Mouse (Mus musculus) macrophage (primary cell): Measurements from ENCODE around the gene Pop7. TPM values are rescaled to one million over a fixed set of nuclear protein-coding genes. Genes with fewer than 3 reads are reported as not detected.

Experiments
- H3K27ac ChIP-seq: fragments of 350-480 bp; formaldehyde crosslinking; 2 replicates; pipeline ENCODE4 v1.9.0; 2021
- H3K36me3 ChIP-seq: fragments of 350-480 bp; formaldehyde crosslinking; 2 replicates; pipeline ENCODE4 v1.9.0; 2021; ENCODE audit errors: inconsistent target
- H3K4me3 ChIP-seq: fragments of 350-480 bp; formaldehyde crosslinking; 2 replicates; pipeline ENCODE4 v1.9.0; 2021; ENCODE audit errors: inconsistent target
- H3K79me2 ChIP-seq: fragments of 350-480 bp; formaldehyde crosslinking; 2 replicates; pipeline ENCODE4 v1.9.0; 2021; ENCODE audit errors: inconsistent target
- WGBS: methylation state at CpG from one replicate; pipeline ENCODE4 v1.1.7; 2026; ENCODE audit warnings: inconsistent platforms; ENCODE audit not compliant: missing documents; 5-methylcytosine and 5-hydroxymethylcytosine counted together
- polyA plus RNA-seq: library from polyadenylated mRNA; stranded (reverse); fragments of 250-400 nt; gene quantifications from 3 replicates; pipeline ENCODE4 v1.2.4, GENCODE M21; 2018; ENCODE audit warnings: inconsistent platforms

Gene Pop7
- polyA plus RNA-seq, 1 experiment from 2014 or later, result 7.6 TPM

DNA sequence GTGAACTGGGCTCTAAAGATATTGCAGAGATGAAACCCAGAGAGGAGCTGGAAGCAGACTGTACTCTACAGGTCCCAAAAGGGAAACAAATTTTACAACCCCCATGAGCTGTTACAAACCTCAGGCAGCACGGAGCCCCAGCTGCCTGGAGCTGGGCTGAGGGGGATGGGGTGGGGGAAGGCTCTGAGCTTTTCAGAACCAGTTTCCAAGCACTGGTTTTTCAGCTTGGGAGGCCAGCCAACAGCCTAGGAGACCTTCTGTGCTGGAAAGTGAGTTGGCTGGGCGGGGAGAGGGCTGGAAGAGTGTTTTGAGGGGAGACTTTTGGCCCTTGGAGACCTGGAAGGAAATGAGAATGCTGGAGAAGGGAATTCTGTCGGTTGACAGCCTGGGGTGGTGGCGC is 10.8 kb downstream of the Pop7 start:
- WGBS, result 73% methylated on average over 4 of the region's 4 CpGs
- no peak overlapping the region for H3K27ac ChIP-seq
- H3K36me3 ChIP-seq, result no peaks in the 10 kb centered on the region
- H3K79me2 ChIP-seq, result no peaks in the 10 kb centered on the region
- no peak overlapping the region for H3K4me3 ChIP-seq

GRCm38 (mm10) chr5:137487616-137488015 is 14.7 kb downstream of the Pop7 start:
- 81% methylated on average over 4 of the region's 7 CpGs for WGBS
- Histone ChIP-seq H3K79me2 (no peaks in the 10 kb centered on the region), H3K27ac (no peak overlapping the region), H3K36me3 (no peaks in the 10 kb centered on the region), H3K4me3 (no peak overlapping the region)

DNA sequence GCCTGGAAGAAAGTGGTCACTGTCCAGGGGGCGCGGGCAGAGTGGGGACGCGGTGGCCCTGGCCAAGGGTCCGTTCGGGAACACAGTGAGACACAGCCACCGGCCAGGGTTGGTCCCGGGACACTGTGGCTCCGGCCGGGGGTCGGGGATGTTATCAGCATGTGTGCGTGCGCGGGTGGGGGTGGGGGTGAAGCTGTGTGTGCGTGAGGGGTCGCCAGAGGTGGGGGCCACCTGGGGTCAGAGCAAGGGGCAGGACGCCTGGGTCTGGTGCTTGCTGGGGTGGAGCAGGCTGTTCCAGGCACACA is 16.5 kb downstream of the Pop7 start:
- Histone ChIP-seq H3K27ac (no peak overlapping the region), H3K79me2 (no peaks in the 10 kb centered on the region), H3K4me3 (no peak overlapping the region), H3K36me3 (no peaks in the 10 kb centered on the region)
- WGBS, result 18% methylated on average over 17 of the region's 17 CpGs

DNA sequence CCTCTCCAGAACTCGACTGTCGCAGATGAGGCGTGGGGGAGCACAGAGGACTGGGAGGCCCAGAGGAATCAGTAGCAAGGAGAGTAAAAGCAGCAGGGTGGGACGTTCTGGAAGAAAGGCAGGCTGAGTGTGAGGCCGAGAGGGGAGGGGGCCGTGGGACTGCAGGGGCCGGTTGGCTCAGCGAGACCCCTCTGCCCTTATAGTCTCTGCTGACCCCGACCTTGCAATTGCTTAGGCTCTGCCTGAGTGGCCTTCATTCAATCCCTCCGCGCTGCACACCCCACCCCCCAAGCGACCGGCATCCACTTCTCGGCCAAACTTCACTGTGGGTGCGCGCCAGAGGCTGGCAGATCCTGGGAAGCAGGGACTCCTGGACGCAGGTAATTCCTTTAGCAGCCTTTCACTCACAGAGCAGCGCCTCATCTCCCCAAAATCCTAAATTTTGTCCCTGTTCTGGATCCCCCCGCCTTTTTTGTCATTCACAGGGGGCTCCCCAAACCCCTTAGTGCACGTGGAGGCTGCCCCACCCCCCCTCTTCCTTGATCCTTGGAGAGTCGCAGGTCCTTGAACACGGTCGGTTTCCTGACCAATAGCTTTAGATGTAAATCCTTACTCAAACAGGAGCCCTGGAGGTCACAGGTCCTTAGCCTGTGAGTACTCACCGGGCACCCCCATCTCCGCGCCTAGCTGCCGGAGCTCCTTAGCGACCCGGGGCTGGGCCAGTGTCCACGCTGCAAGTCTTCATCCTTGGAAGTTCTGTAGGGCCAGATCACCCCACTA is 17.1 kb downstream of the Pop7 start:
- Histone ChIP-seq H3K79me2 (no peaks in the 10 kb centered on the region), H3K4me3 (no peak overlapping the region), H3K27ac (no peak overlapping the region), H3K36me3 (no peaks in the 10 kb centered on the region)
- 40% methylated on average over 30 of the region's 30 CpGs for WGBS

GRCm38 (mm10) chr5:137481897-137482296 is 20.4 kb downstream of the Pop7 start:
- Histone ChIP-seq H3K4me3 (no peak overlapping the region), H3K79me2 (no peaks in the 10 kb centered on the region), H3K36me3 (no peaks in the 10 kb centered on the region), H3K27ac (no peak overlapping the region)
- WGBS, result 69% methylated on average over 8 of the region's 8 CpGs

DNA sequence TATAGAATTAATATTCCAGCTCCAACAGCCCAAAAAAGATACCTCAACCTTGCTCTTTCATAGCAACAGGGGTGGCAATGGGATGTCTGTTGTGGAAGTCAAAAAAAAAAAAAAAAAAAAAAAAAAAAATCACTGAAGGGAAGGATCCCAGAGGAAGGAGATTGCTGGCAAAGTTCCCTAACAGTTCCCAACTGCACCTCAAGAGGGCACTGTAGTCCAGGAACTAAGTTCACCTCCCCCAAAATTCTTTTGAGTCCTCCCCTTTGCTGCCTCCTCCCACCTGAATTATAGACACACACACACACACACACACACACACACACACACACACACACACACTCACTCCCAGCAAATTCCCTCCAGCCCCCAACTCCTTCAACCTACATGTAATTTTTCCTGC is 21.2 kb downstream of the Pop7 start:
- no peak overlapping the region for H3K27ac ChIP-seq

GRCm38 (mm10) chr5:137476964-137477363 is 25.4 kb downstream of the Pop7 start, which contains the start of gene Zan:
Gene Zan, minus strand, starts transcription at chr5:137477064.
- WGBS, result 95% methylated on average over 4 of the region's 5 CpGs
- no peak within 1 kb of the TSS for H3K27ac ChIP-seq
- no peaks in the 10 kb centered on the region for H3K79me2 ChIP-seq
- no peaks in the 10 kb centered on the region for H3K36me3 ChIP-seq
- no peak within 1 kb of the TSS for H3K4me3 ChIP-seq

More for the DNA sequence above, 21.2 kb downstream of the Pop7 start:
- no peaks in the 10 kb centered on the region for H3K36me3 ChIP-seq
- H3K4me3 ChIP-seq, result no peak overlapping the region
- H3K79me2 ChIP-seq, result no peaks in the 10 kb centered on the region

DNA sequence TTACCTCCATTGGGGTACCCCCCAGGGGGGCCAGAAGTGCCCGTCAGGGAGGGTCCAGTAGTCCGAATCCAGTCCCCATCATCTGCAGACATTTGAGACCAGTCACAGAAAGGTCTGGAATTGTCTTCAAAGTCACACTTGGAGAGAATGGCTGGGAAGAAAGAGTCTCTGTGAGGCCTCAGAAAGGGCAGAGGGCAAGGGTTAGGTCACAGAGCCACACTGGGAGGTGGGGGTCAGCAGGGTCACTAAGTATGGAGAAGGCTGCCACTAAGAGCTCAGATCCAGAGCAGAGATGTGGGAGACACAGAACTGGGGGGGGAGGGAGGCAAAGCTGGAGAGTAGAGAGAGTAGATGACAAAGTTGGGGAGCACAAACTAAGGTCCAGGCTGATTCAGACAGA is 28.0 kb downstream of the Pop7 start:
- Histone ChIP-seq H3K79me2 (no peaks in the 10 kb centered on the region), H3K27ac (no peak overlapping the region), H3K36me3 (no peaks in the 10 kb centered on the region), H3K4me3 (no peak overlapping the region)
- 92% methylated on average over 2 of the region's 2 CpGs for WGBS

- Histone ChIP-seq H3K27ac (no peak overlapping the region), H3K79me2 (no peaks in the 10 kb centered on the region), H3K4me3 (no peak overlapping the region), H3K36me3 (no peaks in the 10 kb centered on the region)
- WGBS, result 43% methylated on average over 5 of the region's 5 CpGs
Observed at GRCm38 (mm10) chr5:137472252-137472904, 29.9 kb downstream of the Pop7 start.

GRCm38 (mm10) chr5:137466946-137467345 is 35.4 kb downstream of the Pop7 start:
- H3K36me3 ChIP-seq, result no peaks in the 10 kb centered on the region
- WGBS, result 97% methylated on average over 6 of the region's 6 CpGs
- no peaks in the 10 kb centered on the region for H3K79me2 ChIP-seq
- no peak overlapping the region for H3K4me3 ChIP-seq
- H3K27ac ChIP-seq, result no peak overlapping the region

DNA sequence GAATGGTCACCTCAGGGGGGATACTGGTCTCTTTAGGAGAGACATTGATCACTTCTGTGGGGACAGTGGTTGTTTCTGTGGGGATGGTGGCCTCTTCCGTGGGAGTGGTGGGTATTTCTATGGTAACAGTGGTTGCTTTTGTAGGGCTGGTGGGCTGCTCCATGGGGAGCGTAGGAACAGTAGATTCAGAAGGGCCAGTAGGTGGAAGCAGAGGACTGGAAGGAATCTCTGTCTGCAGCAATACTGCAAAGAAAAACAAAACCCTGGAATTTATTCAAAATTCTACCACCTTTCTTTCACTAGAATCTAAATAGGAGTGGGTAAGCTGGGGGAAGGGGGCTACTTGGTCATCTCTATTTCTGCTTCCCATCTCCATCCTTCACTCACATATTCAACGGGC is 37.3 kb downstream of the Pop7 start:
- no peaks in the 10 kb centered on the region for H3K79me2 ChIP-seq
- H3K27ac ChIP-seq, result no peak overlapping the region
- WGBS, result 71% methylated on average over 3 of the region's 3 CpGs
- no peak overlapping the region for H3K4me3 ChIP-seq
- H3K36me3 ChIP-seq, result no peaks in the 10 kb centered on the region

DNA sequence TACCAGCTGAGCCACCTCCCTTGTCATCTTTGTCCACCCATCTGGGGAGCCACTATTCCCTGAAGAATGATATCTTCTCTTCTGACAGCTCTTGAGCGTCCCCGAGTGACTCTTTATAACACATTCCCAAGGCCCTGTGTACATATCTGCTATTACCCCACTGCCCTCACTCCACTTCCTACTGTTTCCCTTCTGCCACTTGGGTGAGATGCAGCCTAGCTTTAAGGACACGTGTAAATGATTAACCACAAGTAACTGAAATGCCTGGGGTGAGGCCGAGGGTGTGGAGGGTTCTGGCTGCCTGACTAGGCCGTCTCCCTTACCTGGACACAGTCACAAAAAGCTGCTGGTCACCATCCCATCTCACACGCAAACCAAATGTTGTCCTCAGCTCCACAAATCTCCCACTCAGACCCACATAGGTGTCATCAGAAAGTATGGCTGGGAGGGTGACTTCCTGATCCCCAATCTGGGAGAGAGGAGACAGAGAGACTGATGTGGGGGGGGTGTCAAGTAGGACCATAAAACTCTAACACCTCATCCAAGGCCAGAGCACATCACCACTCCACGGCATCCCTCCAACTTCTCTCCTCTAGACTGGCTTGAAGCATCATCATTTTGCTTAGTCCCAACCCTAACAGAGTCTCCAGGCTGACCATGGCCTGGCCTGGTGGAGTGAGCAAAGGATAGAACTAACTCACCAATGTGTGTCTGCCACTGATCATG is 46.3 kb downstream of the Pop7 start:
- H3K79me2 ChIP-seq, result no peaks in the 10 kb centered on the region
- H3K4me3 ChIP-seq, result no peak overlapping the region
- WGBS, result 32% methylated on average over 7 of the region's 7 CpGs
- H3K36me3 ChIP-seq, result no peaks in the 10 kb centered on the region
- H3K27ac ChIP-seq, result no peak overlapping the region

GRCm38 (mm10) chr5:137455206-137455605 is 47.1 kb downstream of the Pop7 start:
- H3K27ac ChIP-seq, result no peak overlapping the region
- H3K4me3 ChIP-seq, result no peak overlapping the region
- WGBS, result 23% methylated on average over 6 of the region's 6 CpGs
- H3K36me3 ChIP-seq, result no peaks in the 10 kb centered on the region
- H3K79me2 ChIP-seq, result no peaks in the 10 kb centered on the region
